Mouse (Mus musculus) E14TG2a.4 (cell line): Measurements from ENCODE around the gene Iqschfp.

Source experiments
- CTCF ChIP-seq: conservative IDR thresholded peaks from 2 replicates; pipeline ENCODE4 v1.5.1; 2014; ENCODE audit warnings: low read length
- NANOG ChIP-seq: IDR thresholded peaks from 2 replicates; pipeline ENCODE4 v1.6.1; 2014; ENCODE audit warnings: borderline replicate concordance, low read length, mixed read lengths

- TF ChIP-seq CTCF (no peak), NANOG (no peak)
These were observed 681.2 kb downstream of the Iqschfp start for GRCm38 (mm10) chr3:68573226-68573624.
